Mouse (Mus musculus) heart, embryonic 13.5 days (tissue): ENCODE data around the gene Trappc10. TPM values are rescaled to one million over a fixed set of nuclear protein-coding genes. Genes with fewer than 3 reads are reported as not detected.

Source experiments
- ATAC-seq: fragments of 200-750 bp; cut with Nextera tagmentation; 2 replicates; pipeline ENCODE4 v1.8.0; 2017; ENCODE audit warnings: moderate TSS enrichment; ENCODE audit not compliant: insufficient number of reproducible peaks, low FRiP score, low TSS enrichment; ENCODE audit errors: extremely low read depth
- H3K27ac ChIP-seq: fragments of 300-500 bp; sonication (generic); replicated peaks from 2 replicates; pipeline ENCODE4 v1.5.1; 2015; ENCODE audit warnings: moderate library complexity, mild to moderate bottlenecking, inconsistent platforms
- H3K27me3 ChIP-seq: fragments of 300-500 bp; sonication (generic); replicated peaks from 2 replicates; pipeline ENCODE4 v1.6.1; 2015; ENCODE audit warnings: mild to moderate bottlenecking, inconsistent platforms
- H3K36me3 ChIP-seq: fragments of 300-500 bp; sonication (generic); 2 replicates; pipeline ENCODE4 v1.6.1; 2015; ENCODE audit warnings: mild to moderate bottlenecking, inconsistent platforms
- H3K4me1 ChIP-seq: fragments of 300-500 bp; sonication (generic); 2 replicates; pipeline ENCODE4 v1.6.1; 2015; ENCODE audit warnings: inconsistent platforms
- H3K4me2 ChIP-seq: fragments of 300-500 bp; sonication (generic); 2 replicates; pipeline ENCODE4 v1.6.1; 2015; ENCODE audit warnings: inconsistent platforms, mild to moderate bottlenecking, moderate library complexity
- H3K4me3 ChIP-seq: fragments of 300-500 bp; sonication (generic); 2 replicates; pipeline ENCODE4 v1.5.1; 2015; ENCODE audit warnings: moderate library complexity, mild to moderate bottlenecking, inconsistent platforms
- H3K9ac ChIP-seq: fragments of 300-500 bp; sonication (generic); 2 replicates; pipeline ENCODE4 v1.6.1; 2015; ENCODE audit warnings: inconsistent platforms, mild to moderate bottlenecking, moderate library complexity
- H3K9me3 ChIP-seq: fragments of 300-500 bp; sonication (generic); 2 replicates; pipeline ENCODE4 v1.6.1; 2016; ENCODE audit warnings: inconsistent platforms
- WGBS: fragments of 180-500 bp; shearing (Covaris S2); methylation state at CpG from one replicate; pipeline ENCODE4 v1.1.7; 2015; ENCODE audit warnings: mixed read lengths; 5-methylcytosine and 5-hydroxymethylcytosine counted together
- polyA plus RNA-seq: library from polyadenylated mRNA; unstranded; fragments of >200 nt; fragmentation: Nextera tagmentation; extraction: Ambion mirVana; gene quantifications from 2 replicates; pipeline ENCODE4 v1.2.1, GENCODE M21; 2015

The Trappc10 gene
- polyA plus RNA-seq, 1 experiment from 2014 or later, result 11.1 TPM

GRCm38 (mm10) chr10:78169281-78170042, 75.0 kb downstream of the Trappc10 start, which contains the start of gene D10Jhu81e:
Gene D10Jhu81e, minus strand, starts transcription at chr10:78169782.
- Histone ChIP-seq H3K36me3 (peaks cover 77% of the 10 kb centered on the region), H3K9ac (peak within 1 kb of the TSS; percentile 96), H3K9me3 (no peaks in the 10 kb centered on the region), H3K4me1 (peaks cover 19% of the 10 kb centered on the region), H3K27me3 (no peaks in the 10 kb centered on the region), H3K4me2 (peak within 1 kb of the TSS; percentile 94), H3K27ac (peak within 1 kb of the TSS; percentile 81), H3K4me3 (peak within 1 kb of the TSS; percentile 92)
- WGBS, result 2% methylated on average over 50 of the region's 50 CpGs
- peak; percentile 93 for ATAC-seq

DNA sequence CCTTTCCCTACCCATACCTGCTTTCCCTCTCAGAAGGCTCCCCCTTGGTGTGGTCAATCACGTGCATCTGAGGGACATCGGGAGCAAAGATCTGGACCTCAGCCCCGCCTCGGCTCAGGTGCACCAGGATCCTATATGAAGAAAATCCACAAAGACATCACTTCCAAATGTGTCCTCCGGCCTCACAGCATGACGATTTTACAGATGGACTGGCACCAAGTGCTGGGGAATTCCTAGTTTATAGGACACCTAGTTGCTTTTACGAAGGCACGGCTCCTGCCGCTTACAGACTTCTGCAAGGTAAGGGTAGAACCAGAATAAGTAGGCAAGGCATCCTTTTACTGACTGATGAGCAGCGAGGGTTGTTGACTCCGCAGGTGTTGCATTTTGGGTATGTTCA, 75.6 kb downstream of the Trappc10 start:
- H3K36me3 ChIP-seq, result peaks cover 75% of the 10 kb centered on the region
- peak overlapping the region; percentile 94 for H3K4me2 ChIP-seq
- H3K27me3 ChIP-seq, result no peaks in the 10 kb centered on the region
- ATAC-seq, result no peak
- H3K9me3 ChIP-seq, result no peaks in the 10 kb centered on the region
- peak overlapping the region; percentile 81; the same call in 1 of the 2 replicates for H3K27ac ChIP-seq
- WGBS, result 82% methylated on average over 11 of the region's 11 CpGs
- H3K4me1 ChIP-seq, result peaks cover 19% of the 10 kb centered on the region
- peak overlapping the region; percentile 92 for H3K4me3 ChIP-seq
- peak overlapping the region; percentile 96 for H3K9ac ChIP-seq

GRCm38 (mm10) chr10:78167775-78168174, 76.7 kb downstream of the Trappc10 start:
- H3K4me3 ChIP-seq, result no peak overlapping the region
- peaks cover 19% of the 10 kb centered on the region for H3K4me1 ChIP-seq
- no peak for ATAC-seq
- no peaks in the 10 kb centered on the region for H3K27me3 ChIP-seq
- peaks cover 75% of the 10 kb centered on the region for H3K36me3 ChIP-seq
- no peak overlapping the region for H3K27ac ChIP-seq
- no peaks in the 10 kb centered on the region for H3K9me3 ChIP-seq
- H3K9ac ChIP-seq, result no peak overlapping the region
- H3K4me2 ChIP-seq, result no peak overlapping the region

- H3K4me1 ChIP-seq, result peaks cover 19% of the 10 kb centered on the region
- no peak overlapping the region for H3K27ac ChIP-seq
- H3K9me3 ChIP-seq, result no peaks in the 10 kb centered on the region
- no peaks in the 10 kb centered on the region for H3K27me3 ChIP-seq
- H3K36me3 ChIP-seq, result peaks cover 75% of the 10 kb centered on the region
- WGBS, result 93% methylated on average over 7 of the region's 7 CpGs
- H3K9ac ChIP-seq, result no peak overlapping the region
- no peak for ATAC-seq
- no peak overlapping the region for H3K4me2 ChIP-seq
- H3K4me3 ChIP-seq, result no peak overlapping the region
Measured at GRCm38 (mm10) chr10:78167333-78167732, 77.1 kb downstream of the Trappc10 start.

DNA sequence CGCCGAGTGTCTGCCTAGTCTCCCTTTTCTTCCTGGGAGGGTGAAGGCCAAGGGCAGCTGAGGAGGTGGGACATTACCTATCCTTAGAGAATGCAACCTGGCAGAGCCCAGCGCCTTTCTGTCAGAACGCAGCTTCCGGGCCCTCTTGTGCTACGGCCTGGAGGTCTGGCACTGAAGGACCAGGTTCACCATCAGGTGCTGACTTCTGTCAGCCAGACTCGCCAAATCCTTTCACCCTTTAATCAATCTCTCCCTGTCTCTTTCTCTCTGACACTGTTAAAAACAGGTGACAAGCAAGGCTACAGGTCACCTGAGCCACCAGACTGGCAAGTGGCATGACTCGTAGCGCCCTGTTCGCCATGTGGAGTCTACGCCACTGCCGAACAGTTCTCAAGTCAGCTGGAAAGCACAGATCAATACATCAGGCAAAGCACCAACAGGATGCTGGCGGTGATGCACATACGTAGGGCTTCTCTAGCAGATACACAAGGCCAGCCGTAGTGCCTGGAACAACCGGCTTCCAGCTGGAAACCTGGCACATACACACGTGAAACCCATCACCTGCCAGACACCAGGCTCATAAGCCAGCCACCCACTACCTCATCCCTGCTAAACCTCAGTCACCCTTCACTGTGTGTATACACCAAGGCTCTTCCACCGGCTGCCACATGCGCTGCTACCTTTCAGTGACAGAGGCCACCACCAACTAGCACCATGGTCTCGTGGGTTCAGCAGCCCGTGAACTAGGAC, 79.0 kb downstream of the Trappc10 start:
- no peak overlapping the region for H3K4me3 ChIP-seq
- no peak for ATAC-seq
- H3K9me3 ChIP-seq, result no peaks in the 10 kb centered on the region
- peaks cover 72% of the 10 kb centered on the region for H3K36me3 ChIP-seq
- no peak overlapping the region for H3K9ac ChIP-seq
- peaks cover 18% of the 10 kb centered on the region for H3K4me1 ChIP-seq
- 90% methylated on average over 21 of the region's 21 CpGs for WGBS
- H3K27ac ChIP-seq, result no peak overlapping the region
- H3K4me2 ChIP-seq, result no peak overlapping the region
- no peaks in the 10 kb centered on the region for H3K27me3 ChIP-seq

- peaks cover 13% of the 10 kb centered on the region for H3K4me1 ChIP-seq
- H3K4me3 ChIP-seq, result no peak overlapping the region
- H3K27me3 ChIP-seq, result no peaks in the 10 kb centered on the region
- H3K27ac ChIP-seq, result no peak overlapping the region
- no peak overlapping the region for H3K9ac ChIP-seq
- 88% methylated on average over 12 of the region's 12 CpGs for WGBS
- ATAC-seq, result no peak
- no peaks in the 10 kb centered on the region for H3K9me3 ChIP-seq
- H3K4me2 ChIP-seq, result no peak overlapping the region
- peaks cover 73% of the 10 kb centered on the region for H3K36me3 ChIP-seq
Measured at GRCm38 (mm10) chr10:78164786-78165185, 79.7 kb downstream of the Trappc10 start.

- Histone ChIP-seq H3K36me3 (peaks cover 73% of the 10 kb centered on the region), H3K4me3 (no peak overlapping the region), H3K9ac (no peak overlapping the region), H3K4me2 (no peak overlapping the region), H3K27ac (no peak overlapping the region), H3K27me3 (no peaks in the 10 kb centered on the region), H3K4me1 (peaks cover 18% of the 10 kb centered on the region), H3K9me3 (no peaks in the 10 kb centered on the region)
- ATAC-seq, result no peak
- 28% methylated on average over 4 of the region's 4 CpGs for WGBS
Measured at GRCm38 (mm10) chr10:78163923-78164322, 80.5 kb downstream of the Trappc10 start.

DNA sequence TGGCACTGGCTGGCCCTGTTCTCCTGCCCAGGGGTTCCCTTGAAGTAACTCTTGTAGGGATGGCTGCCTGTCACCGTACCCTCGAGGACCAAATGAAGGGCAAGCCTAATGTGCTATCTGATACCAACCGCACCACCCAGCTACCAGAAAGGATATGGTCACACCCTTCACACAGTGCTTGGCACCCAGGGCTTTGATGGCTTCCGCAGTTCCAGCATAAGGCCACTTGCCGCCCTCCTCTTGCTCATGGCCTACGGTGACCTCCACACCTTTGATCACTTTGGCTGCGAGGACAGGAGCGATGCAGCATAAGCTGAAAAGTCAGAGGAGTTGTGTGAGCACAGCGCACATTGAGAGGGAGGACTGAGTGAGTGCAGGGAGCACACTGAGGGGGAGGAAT, 81.2 kb downstream of the Trappc10 start:
- Histone ChIP-seq H3K9me3 (no peaks in the 10 kb centered on the region), H3K9ac (no peak overlapping the region), H3K36me3 (peaks cover 73% of the 10 kb centered on the region), H3K4me2 (no peak overlapping the region), H3K27ac (no peak overlapping the region), H3K4me3 (no peak overlapping the region), H3K27me3 (no peaks in the 10 kb centered on the region), H3K4me1 (peaks cover 11% of the 10 kb centered on the region)
- no peak; the same call in 1 of the 2 replicates for ATAC-seq
- 91% methylated on average over 9 of the region's 9 CpGs for WGBS

DNA sequence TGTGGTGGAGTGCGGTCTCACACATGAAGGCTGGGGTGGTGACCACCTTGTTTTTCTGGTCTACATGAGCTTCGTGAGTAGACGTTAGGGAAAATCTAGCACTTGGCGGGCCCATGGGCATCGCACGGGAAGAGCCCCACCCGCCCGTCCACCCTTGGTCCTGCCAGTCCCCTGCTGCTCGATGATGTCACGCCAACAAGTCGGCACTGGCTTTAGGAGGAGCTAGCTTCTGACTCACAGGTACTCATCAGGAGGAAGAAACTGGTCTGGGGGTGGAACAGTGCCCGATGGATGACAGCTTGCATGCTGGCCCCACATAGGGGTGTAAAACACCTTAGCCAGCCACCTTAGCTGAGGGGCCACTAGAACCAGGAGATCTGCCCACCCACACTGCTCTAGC, 81.8 kb downstream of the Trappc10 start:
- WGBS, result 90% methylated on average over 12 of the region's 12 CpGs
- Histone ChIP-seq H3K9ac (no peak overlapping the region), H3K36me3 (peaks cover 69% of the 10 kb centered on the region), H3K9me3 (no peaks in the 10 kb centered on the region), H3K4me1 (peaks cover 9% of the 10 kb centered on the region), H3K27me3 (no peaks in the 10 kb centered on the region), H3K4me2 (no peak overlapping the region), H3K27ac (no peak overlapping the region), H3K4me3 (no peak overlapping the region)
- no peak for ATAC-seq

GRCm38 (mm10) chr10:78161096-78161495, 83.3 kb downstream of the Trappc10 start:
- no peak for ATAC-seq
- 73% methylated on average over 8 of the region's 8 CpGs for WGBS

GRCm38 (mm10) chr10:78160369-78161095, 83.9 kb downstream of the Trappc10 start:
- no peaks in the 10 kb centered on the region for H3K27me3 ChIP-seq
- no peaks in the 10 kb centered on the region for H3K9me3 ChIP-seq
- no peak for ATAC-seq
- 78% methylated on average over 16 of the region's 16 CpGs for WGBS
- H3K27ac ChIP-seq, result no peak overlapping the region
- no peak overlapping the region for H3K9ac ChIP-seq
- peaks cover 47% of the 10 kb centered on the region for H3K36me3 ChIP-seq
- peaks cover 9% of the 10 kb centered on the region for H3K4me1 ChIP-seq
- H3K4me3 ChIP-seq, result no peak overlapping the region
- H3K4me2 ChIP-seq, result no peak overlapping the region

More at GRCm38 (mm10) chr10:78161096-78161495, 83.3 kb downstream of the Trappc10 start:
- Histone ChIP-seq H3K27me3 (no peaks in the 10 kb centered on the region), H3K9ac (no peak overlapping the region), H3K9me3 (no peaks in the 10 kb centered on the region), H3K4me2 (no peak overlapping the region), H3K36me3 (peaks cover 53% of the 10 kb centered on the region), H3K4me3 (no peak overlapping the region), H3K4me1 (peaks cover 9% of the 10 kb centered on the region), H3K27ac (no peak overlapping the region)
